Mouse (Mus musculus): ENCODE measurements around the gene Ift22. TPM values are rescaled to one million over a fixed set of nuclear protein-coding genes. Genes with fewer than 3 reads are reported as not detected.

Ift22 gene
- polyA plus RNA-seq, 1 experiment from 2014 or later = 67.4 TPM

GRCm38 (mm10) chr5:136962966-136963540 lies 55.1 kb downstream of the Ift22 start:
- peak overlapping the region; percentile 74 for H3K9ac ChIP-seq
- H3K36me3 ChIP-seq = peaks cover 46% of the 10 kb centered on the region
- peak overlapping the region; percentile 88 for H3K27ac ChIP-seq
- H3K4me3 ChIP-seq = peak overlapping the region; percentile 67
- peak overlapping the region; percentile 84 for H3K4me2 ChIP-seq
- no peaks in the 10 kb centered on the region for H3K9me3 ChIP-seq
- 78% methylated on average over 8 of the region's 8 CpGs for WGBS
- ATAC-seq (ENCODE audit: insufficient number of reproducible peaks, insufficient read depth, low FRiP score, low TSS enrichment, low read depth) = no peak
- H3K27me3 ChIP-seq = no peaks in the 10 kb centered on the region
- peaks cover 27% of the 10 kb centered on the region for H3K4me1 ChIP-seq

Other genes with a start within 250 kb of the Ift22 start
- gene Myl10, start 215.0 kb upstream of the Ift22 start, polyA plus RNA-seq (2015; fragmentation: Nextera tagmentation; extraction: Ambion mirVana) = not detected in 2 replicates
- 273 and 319 TPM in 2 replicates for gene Col26a1, start 24.9 kb upstream of the Ift22 start, polyA plus RNA-seq (2015; fragmentation: Nextera tagmentation; extraction: Ambion mirVana)
- gene Fis1, start 45.1 kb downstream of the Ift22 start, polyA plus RNA-seq (2015; fragmentation: Nextera tagmentation; extraction: Ambion mirVana) = 265 and 282 TPM in 2 replicates
- gene Cldn15, start 58.5 kb downstream of the Ift22 start, polyA plus RNA-seq (2015; fragmentation: Nextera tagmentation; extraction: Ambion mirVana) = 0.44 and 0.61 TPM in 2 replicates
- gene Plod3, start 78.9 kb downstream of the Ift22 start, polyA plus RNA-seq (2015; fragmentation: Nextera tagmentation; extraction: Ambion mirVana) = 49.0 and 62.4 TPM in 2 replicates
- 117 and 124 TPM in 2 replicates for gene Znhit1, start 79.9 kb downstream of the Ift22 start, polyA plus RNA-seq (2015; fragmentation: Nextera tagmentation; extraction: Ambion mirVana)
- gene Vgf, start 118.2 kb downstream of the Ift22 start, polyA plus RNA-seq (2015; fragmentation: Nextera tagmentation; extraction: Ambion mirVana) = 0.12 and 0.13 TPM in 2 replicates
- 187 TPM in 2 replicates for gene Ap1s1, start 138.0 kb downstream of the Ift22 start, polyA plus RNA-seq (2015; fragmentation: Nextera tagmentation; extraction: Ambion mirVana)
- gene Serpine1, start 164.1 kb downstream of the Ift22 start, polyA plus RNA-seq (2015; fragmentation: Nextera tagmentation; extraction: Ambion mirVana) = 0.22 and 0.35 TPM in 2 replicates
- gene Trim56, start 208.1 kb downstream of the Ift22 start, polyA plus RNA-seq (2015; fragmentation: Nextera tagmentation; extraction: Ambion mirVana) = 8.7 and 8.8 TPM in 2 replicates
- 5.1 TPM in 1 of 2 replicates, not detected in the other for gene Muc3, start 241.2 kb downstream of the Ift22 start, polyA plus RNA-seq (2015; fragmentation: Nextera tagmentation; extraction: Ambion mirVana)